Mouse (Mus musculus) kidney, embryonic 15.5 days (tissue): Measurements from ENCODE around the gene Pcgf5. TPM values are rescaled to one million over a fixed set of nuclear protein-coding genes. Genes with fewer than 3 reads are reported as not detected.

Experiments
- ATAC-seq: fragments of 200-750 bp; cut with Nextera tagmentation; replicated peaks from 2 replicates; pipeline ENCODE4 v1.8.0; 2017; ENCODE audit warnings: moderate TSS enrichment; ENCODE audit not compliant: low FRiP score
- H3K27ac ChIP-seq: fragments of 300-500 bp; sonication (generic); 2 replicates; pipeline ENCODE4 v1.5.1; 2015; ENCODE audit warnings: mild to moderate bottlenecking, inconsistent platforms
- H3K27me3 ChIP-seq: fragments of 300-500 bp; sonication (generic); 2 replicates; pipeline ENCODE4 v1.6.1; 2015; ENCODE audit warnings: inconsistent platforms
- H3K36me3 ChIP-seq: fragments of 300-500 bp; sonication (generic); 2 replicates; pipeline ENCODE4 v1.6.1; 2015; ENCODE audit warnings: inconsistent platforms
- H3K4me1 ChIP-seq: fragments of 300-500 bp; sonication (generic); 2 replicates; pipeline ENCODE4 v1.6.1; 2015; ENCODE audit warnings: inconsistent platforms
- H3K4me2 ChIP-seq: fragments of 300-500 bp; sonication (generic); 2 replicates; pipeline ENCODE4 v1.6.1; 2015; ENCODE audit warnings: moderate library complexity, mild to moderate bottlenecking, inconsistent platforms
- H3K4me3 ChIP-seq: fragments of 300-500 bp; sonication (generic); replicated peaks from 2 replicates; pipeline ENCODE4 v1.5.1; 2015; ENCODE audit warnings: mild to moderate bottlenecking, inconsistent platforms
- H3K9ac ChIP-seq: fragments of 300-500 bp; sonication (generic); 2 replicates; pipeline ENCODE4 v1.6.1; 2015; ENCODE audit warnings: mild to moderate bottlenecking, inconsistent platforms
- H3K9me3 ChIP-seq: fragments of 300-500 bp; sonication (generic); replicated peaks from 2 replicates; pipeline ENCODE4 v1.6.1; 2016; ENCODE audit warnings: inconsistent platforms
- WGBS: fragments of 180-500 bp; shearing (Covaris S2); methylation state at CpG from one replicate; pipeline ENCODE4 v1.1.7; 2015; ENCODE audit warnings: mixed read lengths; 5-methylcytosine and 5-hydroxymethylcytosine counted together
- polyA plus RNA-seq: library from polyadenylated mRNA; unstranded; fragments of >200 nt; fragmentation: Nextera tagmentation; extraction: Ambion mirVana; gene quantifications from 2 replicates; pipeline ENCODE4 v1.2.1, GENCODE M21; 2015

The Pcgf5 gene
- 8.4 and 8.7 TPM in 2 replicates for polyA plus RNA-seq

GRCm38 (mm10) chr19:36348161-36348800, at the start of gene Pcgf5:
Pcgf5 (plus strand) TSS chr19:36348309.
- H3K4me3 ChIP-seq, result peak within 1 kb of the TSS; percentile 75
- under 1% methylated on average over 67 of the region's 92 CpGs for WGBS
- H3K4me1 ChIP-seq, result peaks cover 5% of the 10 kb centered on the region
- peak within 1 kb of the TSS; percentile 100 for H3K4me2 ChIP-seq
- peak; percentile 80 for ATAC-seq
- no peak within 1 kb of the TSS for H3K27ac ChIP-seq
- peaks cover 71% of the 10 kb centered on the region for H3K27me3 ChIP-seq
- H3K36me3 ChIP-seq, result no peaks in the 10 kb centered on the region
- H3K9ac ChIP-seq, result peak within 1 kb of the TSS; percentile 55
- no peaks in the 10 kb centered on the region for H3K9me3 ChIP-seq

GRCm38 (mm10) chr19:36305542-36305941, 42.6 kb upstream of the Pcgf5 start:
- H3K36me3 ChIP-seq, result no peaks in the 10 kb centered on the region
- no peak overlapping the region for H3K27ac ChIP-seq
- H3K4me1 ChIP-seq, result no peaks in the 10 kb centered on the region
- WGBS, result 62% methylated on average over 5 of the region's 5 CpGs
- ATAC-seq, result no peak
- H3K4me3 ChIP-seq, result no peak overlapping the region
- H3K4me2 ChIP-seq, result no peak overlapping the region
- no peaks in the 10 kb centered on the region for H3K27me3 ChIP-seq
- H3K9ac ChIP-seq, result no peak overlapping the region
- H3K9me3 ChIP-seq, result no peaks in the 10 kb centered on the region

- Histone ChIP-seq H3K9me3 (no peaks in the 10 kb centered on the region), H3K4me2 (no peak overlapping the region), H3K4me1 (no peaks in the 10 kb centered on the region), H3K27me3 (no peaks in the 10 kb centered on the region), H3K4me3 (no peak overlapping the region), H3K36me3 (no peaks in the 10 kb centered on the region), H3K27ac (no peak overlapping the region), H3K9ac (no peak overlapping the region)
- no peak for ATAC-seq
- WGBS, result 92% methylated on average over 5 of the region's 5 CpGs
Observed at GRCm38 (mm10) chr19:36314010-36314409, 34.1 kb upstream of the Pcgf5 start.

- ATAC-seq, result no peak
Observed at GRCm38 (mm10) chr19:36319735-36320134, 28.4 kb upstream of the Pcgf5 start.

GRCm38 (mm10) chr19:36321066-36321465, 27.0 kb upstream of the Pcgf5 start:
- no peak overlapping the region for H3K27ac ChIP-seq
- no peaks in the 10 kb centered on the region for H3K27me3 ChIP-seq
- 93% methylated on average over 3 of the region's 3 CpGs for WGBS
- no peak overlapping the region for H3K4me2 ChIP-seq
- H3K36me3 ChIP-seq, result no peaks in the 10 kb centered on the region
- no peak overlapping the region for H3K4me3 ChIP-seq
- ATAC-seq, result no peak
- no peaks in the 10 kb centered on the region for H3K9me3 ChIP-seq
- H3K9ac ChIP-seq, result no peak overlapping the region
- H3K4me1 ChIP-seq, result no peaks in the 10 kb centered on the region

More at GRCm38 (mm10) chr19:36319735-36320134, 28.4 kb upstream of the Pcgf5 start:
- H3K9ac ChIP-seq, result no peak overlapping the region
- no peaks in the 10 kb centered on the region for H3K4me1 ChIP-seq
- no peaks in the 10 kb centered on the region for H3K36me3 ChIP-seq
- no peak overlapping the region for H3K27ac ChIP-seq
- no peaks in the 10 kb centered on the region for H3K9me3 ChIP-seq
- H3K27me3 ChIP-seq, result no peaks in the 10 kb centered on the region
- WGBS, result 86% methylated on average over 4 of the region's 4 CpGs
- no peak overlapping the region for H3K4me3 ChIP-seq
- H3K4me2 ChIP-seq, result no peak overlapping the region

GRCm38 (mm10) chr19:36323326-36323725, 24.8 kb upstream of the Pcgf5 start:
- no peaks in the 10 kb centered on the region for H3K4me1 ChIP-seq
- H3K27me3 ChIP-seq, result no peaks in the 10 kb centered on the region
- WGBS, result 66% methylated on average over 2 of the region's 2 CpGs
- H3K4me3 ChIP-seq, result no peak overlapping the region
- no peaks in the 10 kb centered on the region for H3K9me3 ChIP-seq
- H3K36me3 ChIP-seq, result no peaks in the 10 kb centered on the region
- H3K27ac ChIP-seq, result no peak overlapping the region
- no peak overlapping the region for H3K4me2 ChIP-seq
- no peak overlapping the region for H3K9ac ChIP-seq
- ATAC-seq, result no peak

- no peaks in the 10 kb centered on the region for H3K27me3 ChIP-seq
- no peak overlapping the region for H3K4me3 ChIP-seq
- no peak overlapping the region for H3K4me2 ChIP-seq
- no peak for ATAC-seq
- H3K9me3 ChIP-seq, result no peaks in the 10 kb centered on the region
- no peak overlapping the region for H3K9ac ChIP-seq
- WGBS, result 64% methylated on average over 5 of the region's 5 CpGs
- H3K36me3 ChIP-seq, result no peaks in the 10 kb centered on the region
- H3K27ac ChIP-seq, result no peak overlapping the region
- H3K4me1 ChIP-seq, result no peaks in the 10 kb centered on the region
Observed at GRCm38 (mm10) chr19:36328678-36329077, 19.4 kb upstream of the Pcgf5 start.

GRCm38 (mm10) chr19:36347376-36347775, 733 bp upstream of the Pcgf5 start:
- H3K36me3 ChIP-seq, result no peaks in the 10 kb centered on the region
- no peak overlapping the region for H3K27ac ChIP-seq
- H3K27me3 ChIP-seq, result peaks cover 71% of the 10 kb centered on the region
- no peaks in the 10 kb centered on the region for H3K9me3 ChIP-seq
- H3K4me1 ChIP-seq, result peaks cover 5% of the 10 kb centered on the region
- peak overlapping the region; percentile 75 for H3K4me3 ChIP-seq
- 20% methylated on average over 6 of the region's 6 CpGs for WGBS
- ATAC-seq, result no peak
- peak overlapping the region; percentile 100 for H3K4me2 ChIP-seq
- H3K9ac ChIP-seq, result no peak overlapping the region

GRCm38 (mm10) chr19:36347831-36348160, 313 bp upstream of the Pcgf5 start:
- peak overlapping the region; percentile 55; the same call in 1 of the 2 replicates for H3K9ac ChIP-seq
- 3% methylated on average over 11 of the region's 11 CpGs for WGBS
- peak overlapping the region; percentile 100 for H3K4me2 ChIP-seq
- no peaks in the 10 kb centered on the region for H3K36me3 ChIP-seq
- ATAC-seq, result no peak
- H3K27ac ChIP-seq, result no peak overlapping the region
- peak overlapping the region; percentile 75 for H3K4me3 ChIP-seq
- no peaks in the 10 kb centered on the region for H3K9me3 ChIP-seq
- peaks cover 71% of the 10 kb centered on the region for H3K27me3 ChIP-seq
- H3K4me1 ChIP-seq, result peaks cover 5% of the 10 kb centered on the region

- no peaks in the 10 kb centered on the region for H3K9me3 ChIP-seq
- peak overlapping the region; percentile 55 for H3K9ac ChIP-seq
- H3K4me1 ChIP-seq, result peaks cover 5% of the 10 kb centered on the region
- peak overlapping the region; percentile 100 for H3K4me2 ChIP-seq
- peak overlapping the region; percentile 75 for H3K4me3 ChIP-seq
- ATAC-seq, result peak; percentile 83
- H3K36me3 ChIP-seq, result no peaks in the 10 kb centered on the region
- H3K27me3 ChIP-seq, result peaks cover 71% of the 10 kb centered on the region
- under 1% methylated on average over 85 of the region's 85 CpGs for WGBS
- no peak overlapping the region for H3K27ac ChIP-seq
Observed at GRCm38 (mm10) chr19:36348801-36349486, 835 bp downstream of the Pcgf5 start.

- H3K9me3 ChIP-seq, result no peaks in the 10 kb centered on the region
- peak overlapping the region; percentile 75 for H3K4me3 ChIP-seq
- WGBS, result 3% methylated on average over 13 of the region's 15 CpGs
- H3K27ac ChIP-seq, result no peak overlapping the region
- 0 out of 2 replicates have a peak overlapping the region, but pooled peaks have one; percentile 55 for H3K9ac ChIP-seq
- H3K36me3 ChIP-seq, result no peaks in the 10 kb centered on the region
- peak overlapping the region; percentile 100 for H3K4me2 ChIP-seq
- ATAC-seq, result no peak
- H3K4me1 ChIP-seq, result peaks cover 5% of the 10 kb centered on the region
- H3K27me3 ChIP-seq, result peaks cover 71% of the 10 kb centered on the region
Observed at GRCm38 (mm10) chr19:36349487-36349955, 1.4 kb downstream of the Pcgf5 start.

- ATAC-seq, result no peak
- no peak overlapping the region for H3K4me3 ChIP-seq
- peaks cover 5% of the 10 kb centered on the region for H3K4me1 ChIP-seq
- H3K27ac ChIP-seq, result no peak overlapping the region
- no peaks in the 10 kb centered on the region for H3K9me3 ChIP-seq
- WGBS, result 80% methylated on average over 11 of the region's 11 CpGs
- no peaks in the 10 kb centered on the region for H3K36me3 ChIP-seq
- no peak overlapping the region for H3K4me2 ChIP-seq
- H3K27me3 ChIP-seq, result peaks cover 65% of the 10 kb centered on the region
- H3K9ac ChIP-seq, result no peak overlapping the region
Observed at GRCm38 (mm10) chr19:36350181-36350580, 2.1 kb downstream of the Pcgf5 start.
